Mouse (Mus musculus): ENCODE measurements around the gene Stt3b. TPM values are rescaled to one million over a fixed set of nuclear protein-coding genes. Genes with fewer than 3 reads are reported as not detected.

Stt3b gene
- polyA plus RNA-seq, 1 experiment, result 44.6 TPM

GRCm38 (mm10) chr9:115215830-115216701 lies 94.2 kb downstream of the Stt3b start:
- no peak for DNase-seq (ENCODE audit: extremely low spot score in 1 of 2, low spot score in 1 of 2)

DNA sequence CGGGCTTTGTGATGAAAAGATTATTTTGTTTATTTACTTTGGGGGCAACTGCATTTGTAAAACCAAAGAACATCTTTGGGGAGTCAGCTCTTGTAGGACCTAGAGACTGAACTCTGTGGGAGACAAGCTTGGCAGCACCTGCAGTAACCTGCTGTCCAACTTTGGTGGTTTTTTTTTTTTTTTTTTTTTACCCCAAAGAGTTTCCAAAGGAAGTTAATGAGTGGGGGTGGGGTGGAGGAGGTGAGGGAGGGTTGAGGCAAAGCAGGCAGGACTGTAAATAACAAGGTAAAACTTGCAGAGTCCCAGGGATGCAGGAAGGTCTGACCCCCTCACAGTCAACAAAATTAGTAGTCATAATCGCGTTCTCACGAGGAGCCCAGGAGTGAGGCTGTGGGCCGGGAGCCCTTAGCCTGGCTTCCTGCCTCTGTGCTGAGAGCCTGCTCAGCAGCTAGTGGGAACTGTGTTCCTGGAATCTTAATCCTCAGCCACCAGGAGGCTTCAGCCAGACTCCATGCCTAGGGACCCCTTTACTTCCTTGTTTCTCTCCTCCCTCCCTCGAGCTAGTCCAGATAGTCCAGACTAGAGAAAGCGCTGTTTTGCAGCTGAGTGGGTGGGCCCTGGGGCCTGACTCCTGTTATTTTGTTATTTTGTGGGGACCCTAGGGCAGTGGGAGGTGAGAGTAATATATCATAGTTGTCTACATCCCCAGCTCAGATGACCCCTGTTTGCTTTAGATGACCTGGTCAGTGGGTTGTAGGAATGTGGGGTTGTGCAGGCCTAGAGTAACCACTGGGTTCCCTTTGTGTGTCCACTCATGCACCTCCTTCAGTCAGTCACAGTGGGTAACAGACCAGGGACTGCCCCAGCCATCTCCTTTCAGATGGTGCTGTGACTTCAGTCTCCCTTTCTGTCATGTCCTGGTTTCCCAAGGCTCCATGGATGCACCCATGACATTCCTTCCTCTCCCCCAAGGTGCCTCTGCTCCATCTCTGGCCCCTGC lies 95.3 kb downstream of the Stt3b start:
- DNase-seq (ENCODE audit: extremely low spot score in 1 of 2, low spot score in 1 of 2), result no peak

DNA sequence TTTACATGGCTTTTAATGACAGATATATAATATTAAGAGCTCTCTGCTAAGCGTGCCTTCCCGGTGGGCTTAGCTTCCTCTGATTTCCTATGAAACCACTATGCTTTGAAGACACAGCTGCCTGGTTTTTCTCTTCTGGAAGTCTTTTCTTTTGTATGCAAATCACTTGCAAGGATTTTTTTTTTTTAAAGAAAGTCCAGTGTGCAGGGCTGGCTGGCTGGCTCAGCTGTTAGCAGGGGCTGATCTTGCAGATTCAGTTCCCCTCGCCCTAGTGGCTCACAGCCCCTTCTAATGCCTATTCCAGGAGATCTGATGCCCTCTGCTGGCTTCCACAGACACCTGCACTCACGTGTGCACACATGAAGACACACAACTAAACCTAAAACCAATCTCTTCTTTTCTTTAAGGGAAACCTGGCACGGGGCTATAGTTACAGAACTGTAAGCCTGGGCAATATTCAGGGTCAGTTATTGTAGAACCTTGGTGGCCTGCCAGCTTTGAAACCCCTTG lies 96.4 kb downstream of the Stt3b start:
- DNase-seq (ENCODE audit: extremely low spot score in 1 of 2, low spot score in 1 of 2), result no peak

- DNase-seq (ENCODE audit: extremely low spot score in 1 of 2, low spot score in 1 of 2), result peak in 1 of 2 experiments; percentile 42
These were observed 99.7 kb downstream of the Stt3b start for GRCm38 (mm10) chr9:115210535-115210934.

GRCm38 (mm10) chr9:115209737-115210136 lies 100.5 kb downstream of the Stt3b start:
- DNase-seq (ENCODE audit: extremely low spot score in 1 of 2, low spot score in 1 of 2), result no peak

DNA sequence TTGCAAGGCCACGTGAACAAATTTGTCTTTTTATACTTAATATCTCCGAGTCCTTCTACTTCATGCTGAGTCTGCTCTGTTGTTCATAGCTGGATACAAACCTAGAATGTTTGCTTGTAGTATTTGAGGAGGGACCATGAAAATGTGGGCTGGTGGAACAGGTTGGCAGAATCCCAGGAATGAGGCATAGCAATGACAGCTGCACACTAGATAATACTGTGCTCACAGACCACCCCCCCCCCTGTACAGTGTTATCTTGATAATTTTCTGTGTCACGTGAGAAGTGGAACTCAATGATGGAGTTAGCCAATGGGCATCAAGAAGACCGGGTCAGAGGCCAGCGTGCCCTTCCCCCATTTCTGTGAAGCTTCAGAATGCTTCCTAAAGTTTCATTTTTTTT lies 104.0 kb downstream of the Stt3b start:
- peak in 1 of 2 experiments; percentile 30 for DNase-seq (ENCODE audit: extremely low spot score in 1 of 2, low spot score in 1 of 2)

DNA sequence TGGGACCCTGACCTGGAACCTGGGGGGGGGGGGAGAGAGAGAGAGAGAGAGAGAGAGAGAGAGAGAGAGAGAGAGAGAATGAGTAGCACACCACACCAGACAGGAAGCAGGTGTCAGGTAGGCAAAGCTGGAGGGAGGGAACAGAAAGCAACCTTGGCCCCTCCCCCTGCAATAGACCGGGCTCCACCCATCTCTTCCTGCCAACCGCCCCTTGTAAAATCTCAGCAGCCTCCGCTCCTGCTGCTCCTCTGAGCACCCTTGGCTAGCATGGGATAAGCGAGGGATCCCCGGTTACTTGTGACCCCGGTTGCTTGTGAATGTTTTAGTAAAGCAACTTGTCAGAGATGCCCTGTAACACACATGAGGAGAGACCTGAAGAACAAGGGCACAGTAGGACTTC lies 104.7 kb downstream of the Stt3b start:
- DNase-seq (ENCODE audit: extremely low spot score in 1 of 2, low spot score in 1 of 2), result peak in 1 of 2 experiments; percentile 34

GRCm38 (mm10) chr9:115203136-115203535 lies 107.1 kb downstream of the Stt3b start:
- no peak for DNase-seq (ENCODE audit: extremely low spot score in 1 of 2, low spot score in 1 of 2)

- DNase-seq (ENCODE audit: extremely low spot score in 1 of 2, low spot score in 1 of 2), result no peak
These were observed 109.0 kb downstream of the Stt3b start for GRCm38 (mm10) chr9:115201264-115201663.

DNA sequence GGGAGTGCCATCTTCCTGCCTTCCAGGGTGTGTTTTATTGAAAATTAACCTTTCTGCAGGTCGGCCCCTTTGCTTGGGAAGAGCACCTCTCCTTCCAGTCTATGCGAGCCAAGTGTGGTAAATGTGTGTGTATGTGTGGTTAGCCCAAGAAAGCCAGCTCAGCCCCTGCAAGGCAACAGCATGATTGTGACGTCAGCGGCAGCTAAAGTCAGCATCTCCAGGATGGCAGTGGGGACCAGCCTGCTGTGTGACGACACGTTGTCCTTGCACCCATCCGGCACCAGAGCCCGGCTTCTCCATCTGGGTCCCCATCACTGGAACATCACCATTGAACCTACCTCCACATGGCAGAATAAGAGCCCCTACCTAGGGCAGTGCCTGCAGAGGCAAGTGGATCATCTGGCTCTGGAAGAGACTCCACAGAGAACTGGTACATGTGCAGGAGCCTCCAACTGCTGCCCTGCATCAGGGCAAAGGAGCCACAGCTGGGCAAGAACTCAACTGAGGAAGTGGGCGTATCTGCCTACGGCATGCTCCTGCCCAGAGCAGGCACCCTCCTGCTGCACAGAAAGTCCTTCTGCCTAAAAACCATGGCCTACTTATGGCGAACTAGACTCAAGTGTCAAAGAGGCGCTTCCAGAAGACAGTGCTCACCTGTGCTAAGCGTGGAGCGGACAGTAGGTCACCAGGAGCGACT lies 109.9 kb downstream of the Stt3b start:
- DNase-seq (ENCODE audit: extremely low spot score in 1 of 2, low spot score in 1 of 2), result no peak

- DNase-seq (ENCODE audit: extremely low spot score in 1 of 2, low spot score in 1 of 2), result no peak
These were observed 113.1 kb downstream of the Stt3b start for GRCm38 (mm10) chr9:115197082-115197481.

GRCm38 (mm10) chr9:115192890-115193289 lies 117.3 kb downstream of the Stt3b start:
- no peak for DNase-seq (ENCODE audit: extremely low spot score in 1 of 2, low spot score in 1 of 2)

Data from frontal cortex, adult 2 months (tissue).